Mouse (Mus musculus) kidney, postnatal 36 days (tissue): Measurements from ENCODE around the gene Pdpn.
"Not testable (repeated sequence)": the region's sequence is repeated elsewhere in the genome, so short reads cannot be mapped to it uniquely, and the experiment has no call there.

Experiments
- DNase-seq, 2 experiments: peaks; one replicate each; pipeline ENCODE4 v3.0.0; 2021 to 2022; ENCODE audit warnings: mixed read lengths in 2 of 2

The Pdpn gene

GRCm38 (mm10) chr4:143299325-143300070, at the start of gene Pdpn:
Gene Pdpn, minus strand, starts transcription at chr4:143299564.
- peak in 1 of 2 experiments; percentile 23 for DNase-seq

DNA sequence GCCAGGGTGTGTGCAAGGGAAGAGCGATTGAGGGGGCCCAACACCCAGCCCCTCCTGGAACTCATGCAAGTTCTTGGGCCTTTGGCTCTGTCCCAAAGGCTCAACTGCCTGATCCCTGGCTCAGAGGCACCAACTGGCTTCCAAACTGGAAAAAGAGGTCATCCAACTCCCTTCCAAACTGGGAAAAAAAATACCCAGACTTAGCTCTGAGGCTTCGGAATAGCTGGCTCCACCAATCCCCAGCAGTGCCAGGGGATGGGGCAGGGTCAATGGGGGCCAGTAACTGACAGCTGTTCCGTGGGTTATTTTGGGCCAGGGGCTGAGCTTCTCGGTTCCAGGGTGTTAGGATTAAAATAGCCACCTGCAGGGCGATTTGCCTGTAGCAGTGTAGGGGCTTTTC, 49.3 kb upstream of the Pdpn start:
- DNase-seq = no peak

DNA sequence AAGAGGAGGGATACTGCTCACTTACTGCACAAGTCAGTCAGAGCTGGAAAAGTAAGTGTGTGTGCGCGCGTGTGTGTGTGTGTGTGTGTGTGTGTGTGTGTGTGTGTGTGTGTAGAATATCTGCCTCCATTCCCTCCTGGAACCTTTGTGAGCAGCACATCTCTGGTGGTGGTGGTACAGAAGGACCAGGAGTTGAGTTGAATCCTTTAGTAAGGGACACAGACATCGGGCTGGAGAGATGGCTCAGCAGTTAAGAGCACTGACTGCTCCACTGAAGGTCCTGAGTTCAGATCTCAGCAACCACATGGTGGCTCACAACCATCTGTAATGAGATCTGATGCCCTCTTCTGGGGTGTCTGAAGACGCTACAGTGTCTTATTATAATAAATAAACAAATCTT, 46.1 kb upstream of the Pdpn start:
- not testable (repeated sequence) for DNase-seq

GRCm38 (mm10) chr4:143341470-143341869, 42.1 kb upstream of the Pdpn start:
- DNase-seq = no peak

GRCm38 (mm10) chr4:143339808-143340207, 40.4 kb upstream of the Pdpn start:
- no peak for DNase-seq

DNA sequence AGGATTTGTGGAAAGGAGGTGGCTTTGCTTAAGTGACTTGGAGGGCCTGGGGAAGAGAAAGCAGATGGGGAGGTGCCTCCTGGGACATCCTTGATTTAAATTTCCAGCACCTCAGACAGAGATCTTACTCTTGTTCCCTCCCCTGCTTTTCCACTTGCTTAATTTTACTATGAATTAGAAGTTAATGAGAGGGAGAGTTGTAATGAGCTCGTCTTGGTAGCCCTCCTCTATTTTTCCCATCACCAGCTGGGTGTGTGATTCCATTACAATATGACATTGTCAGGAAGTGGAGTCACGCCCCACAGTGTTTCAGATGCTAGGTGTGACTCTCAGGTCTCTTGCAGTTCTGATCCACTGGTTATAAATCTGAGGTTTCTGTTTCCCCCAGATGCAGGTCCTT, 36.7 kb upstream of the Pdpn start:
- DNase-seq = no peak

DNA sequence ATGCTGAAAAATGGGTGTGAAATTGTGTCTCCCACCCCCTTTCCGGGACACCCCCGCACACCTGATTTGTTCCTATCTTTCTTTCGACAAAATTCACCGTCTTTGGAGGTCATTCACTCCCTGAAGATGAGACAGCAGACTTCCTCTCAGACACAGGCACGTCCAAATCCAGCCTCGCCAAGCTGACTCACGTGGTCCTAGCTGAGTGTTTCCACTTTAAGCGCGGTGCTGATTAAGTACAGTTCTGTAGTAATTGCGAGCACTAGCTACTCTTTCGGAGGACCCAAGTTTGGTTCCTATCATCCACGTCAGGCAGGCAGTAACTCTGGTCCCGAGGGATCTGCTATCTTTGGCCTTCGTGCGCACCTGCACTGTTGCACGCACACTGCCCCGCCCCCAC, 35.6 kb upstream of the Pdpn start:
- no peak for DNase-seq

- no peak for DNase-seq
Observed at GRCm38 (mm10) chr4:143334145-143334544, 34.8 kb upstream of the Pdpn start.

GRCm38 (mm10) chr4:143331787-143332186, 32.4 kb upstream of the Pdpn start:
- no peak for DNase-seq

GRCm38 (mm10) chr4:143330566-143330965, 31.2 kb upstream of the Pdpn start:
- DNase-seq = no peak

DNA sequence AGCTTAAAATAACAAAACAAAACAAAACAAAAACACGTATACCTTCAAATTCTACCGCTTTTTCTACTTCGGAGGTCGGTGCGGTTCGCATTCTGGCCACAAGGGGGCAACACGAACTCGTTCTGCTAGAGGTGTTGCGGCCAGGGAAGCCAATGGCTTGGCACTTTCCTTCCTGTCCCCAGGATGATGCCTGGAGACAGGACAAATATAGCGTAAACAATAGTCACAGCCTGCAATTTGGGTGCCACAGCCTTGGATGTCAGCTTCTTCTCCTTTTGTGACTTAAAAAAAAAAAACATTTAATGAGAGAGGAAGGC, 26.2 kb upstream of the Pdpn start:
- DNase-seq = peak; percentile 65 to 89

DNA sequence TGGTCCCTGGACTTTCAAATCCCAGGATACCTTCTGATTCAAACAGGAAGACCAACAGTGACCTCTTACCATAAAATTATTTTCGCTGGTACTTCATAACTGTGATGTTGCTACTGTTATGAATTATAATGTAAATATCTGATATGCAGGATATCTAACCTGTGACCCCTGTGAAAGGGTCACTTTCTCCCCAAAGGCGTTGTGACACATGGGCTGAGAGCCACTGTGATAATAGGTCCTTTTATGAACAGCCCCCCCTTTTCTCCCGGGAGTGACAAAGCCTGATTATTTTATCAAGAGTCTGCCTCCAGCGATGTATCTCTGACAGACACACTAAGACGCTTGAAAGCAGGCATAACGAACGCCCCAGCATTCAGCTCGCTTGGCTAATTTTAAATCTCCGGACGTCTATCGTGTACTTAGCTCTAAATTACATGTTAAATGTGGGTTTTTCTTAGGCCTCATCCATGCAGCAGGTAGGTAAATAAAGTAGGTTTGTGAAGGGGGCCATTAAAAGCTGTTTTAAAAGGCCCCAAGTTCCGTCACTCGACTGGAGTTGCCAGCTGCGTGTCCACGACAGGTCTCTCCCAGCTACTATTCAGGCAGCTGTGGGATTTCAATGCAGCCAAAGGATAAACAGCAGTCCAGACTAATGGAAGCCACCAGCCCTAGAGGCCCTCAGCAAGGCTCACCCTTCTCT, 25.7 kb upstream of the Pdpn start:
- no peak for DNase-seq

- no peak for DNase-seq
Observed at GRCm38 (mm10) chr4:143324176-143324924, 25.0 kb upstream of the Pdpn start.

DNA sequence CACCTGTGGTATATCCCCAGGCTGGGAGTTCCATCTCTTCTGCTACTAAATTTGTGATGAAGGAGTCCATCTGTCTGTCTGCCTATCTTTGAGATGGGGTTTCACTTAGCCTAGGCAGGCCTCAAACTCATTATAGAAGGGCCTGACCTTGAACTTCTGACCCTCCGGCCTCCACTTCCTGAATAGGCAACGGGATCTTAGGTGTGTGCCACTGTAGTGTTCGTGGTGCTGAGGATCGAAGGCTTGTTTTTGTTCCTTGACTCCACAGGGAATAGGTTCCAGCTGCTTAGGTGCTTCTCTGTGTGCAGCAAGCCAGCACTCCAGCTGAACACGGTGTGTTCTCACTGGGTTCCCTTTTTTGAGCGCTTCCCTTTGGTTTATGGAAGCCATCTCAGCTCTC, 13.9 kb upstream of the Pdpn start:
- DNase-seq = no peak

DNA sequence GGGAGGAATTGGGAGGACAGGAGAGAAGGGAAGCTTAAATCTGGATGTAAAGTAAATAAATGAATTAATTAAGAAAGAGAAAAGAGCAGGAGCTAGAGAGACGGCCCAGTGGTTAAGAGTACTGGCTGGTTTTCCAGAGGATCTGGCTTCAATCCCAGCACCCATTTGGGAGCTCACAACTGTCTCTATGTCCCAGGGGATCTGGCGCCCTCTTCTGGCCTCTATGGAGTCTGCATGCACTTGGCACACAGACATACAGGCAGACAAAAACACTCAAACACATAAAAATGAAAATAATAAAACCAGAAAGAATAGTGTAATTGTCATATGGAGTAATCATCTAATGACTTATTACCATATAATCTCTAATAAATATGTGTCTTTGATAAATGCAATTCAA, 12.0 kb upstream of the Pdpn start:
- DNase-seq = peak in 1 of 2 experiments; percentile 56

DNA sequence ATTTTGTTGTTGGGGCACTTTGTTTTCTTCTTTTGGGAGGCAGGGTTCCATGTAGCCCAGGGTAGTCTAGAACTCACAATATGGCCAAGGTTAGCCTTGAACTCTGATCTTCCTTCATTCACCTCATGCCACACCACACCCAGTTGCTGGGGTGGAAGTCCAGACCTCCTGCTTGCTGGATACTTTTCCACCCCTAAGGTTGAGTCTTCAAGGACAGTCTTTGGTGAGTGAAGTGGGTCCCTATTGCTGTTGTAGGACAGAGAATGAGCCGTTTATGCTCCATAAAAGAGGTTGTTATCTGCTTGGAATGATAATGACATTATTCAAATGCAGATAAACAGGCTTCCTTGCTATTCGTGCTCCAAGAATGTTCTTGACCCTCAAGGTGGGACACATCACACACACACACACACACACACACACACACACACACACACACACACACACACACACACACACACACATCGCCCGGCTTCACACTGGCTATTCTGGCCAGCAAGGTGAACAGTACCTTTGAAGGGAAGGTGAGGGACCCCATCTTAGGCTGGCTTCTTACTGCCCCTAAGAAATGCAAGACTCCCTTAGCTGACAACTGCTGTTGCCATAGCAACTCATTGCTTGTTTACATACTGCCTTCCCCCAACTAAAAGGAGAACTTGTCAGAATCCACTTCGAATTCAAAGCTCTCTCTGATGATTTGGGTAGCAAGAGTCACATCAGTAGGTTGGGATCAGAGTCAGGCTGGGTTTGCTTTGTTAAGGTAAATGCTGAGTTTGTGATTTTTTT, 6.8 kb upstream of the Pdpn start:
- no peak for DNase-seq

GRCm38 (mm10) chr4:143305031-143305430, 5.7 kb upstream of the Pdpn start:
- DNase-seq = no peak

DNA sequence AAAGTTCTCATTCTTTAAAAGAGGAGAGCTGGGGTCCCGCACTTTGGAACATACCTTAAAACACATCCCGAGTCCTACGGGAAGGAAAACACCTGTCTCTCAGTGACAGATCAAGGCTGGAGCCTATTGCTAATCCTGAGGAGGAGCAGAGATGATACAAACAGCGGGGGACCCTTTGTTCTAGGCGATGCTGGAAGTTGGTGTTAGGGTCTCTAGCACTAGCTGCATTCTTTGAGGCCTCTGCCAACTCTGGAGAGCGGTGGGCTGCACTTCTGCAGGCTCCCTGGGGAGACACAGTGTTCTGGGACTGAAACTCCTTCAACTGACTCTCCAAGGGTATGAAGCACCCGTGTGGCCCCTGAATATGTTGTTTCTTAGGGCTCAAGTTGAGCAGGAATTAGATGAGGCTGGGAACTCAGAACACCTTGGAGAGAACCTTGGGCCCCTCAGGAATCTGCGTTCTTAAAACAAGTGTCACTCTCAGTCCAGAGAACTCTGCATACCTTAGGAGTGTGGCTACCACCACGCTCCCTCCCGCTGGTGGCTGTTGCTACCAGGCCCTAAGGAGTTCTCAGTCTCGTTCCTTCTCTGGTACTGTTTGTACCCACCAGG, 3.0 kb upstream of the Pdpn start:
- DNase-seq = no peak

GRCm38 (mm10) chr4:143301875-143302274, 2.5 kb upstream of the Pdpn start:
- no peak for DNase-seq

GRCm38 (mm10) chr4:143301042-143301441, 1.7 kb upstream of the Pdpn start:
- no peak for DNase-seq

DNA sequence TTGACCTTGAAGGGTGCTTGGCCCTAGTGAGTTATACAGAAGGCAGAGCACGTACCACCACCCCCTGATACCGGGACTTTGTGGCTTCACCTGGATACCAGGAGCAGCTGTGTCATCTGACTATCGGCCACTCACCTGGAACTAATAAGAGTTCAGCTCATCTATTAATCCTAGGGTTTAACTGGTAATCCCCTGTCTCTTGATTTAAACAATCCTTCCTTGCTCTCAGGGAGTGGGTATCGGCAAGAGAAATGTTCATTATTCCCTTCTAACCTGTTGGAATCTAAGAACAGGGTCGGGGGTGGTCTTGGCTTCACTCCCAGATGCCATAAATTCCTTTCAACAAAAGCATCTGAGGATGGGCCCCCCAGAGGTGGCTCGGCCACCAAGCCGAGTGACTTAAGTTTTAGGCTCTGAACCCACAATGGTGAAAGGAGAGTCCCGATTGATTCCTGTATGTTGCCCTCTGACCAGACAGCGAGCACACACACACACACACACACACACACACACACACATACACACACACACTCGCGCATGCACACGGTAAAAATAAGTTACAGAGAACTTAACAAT, 837 bp upstream of the Pdpn start:
- no peak for DNase-seq
